Mouse (Mus musculus): ENCODE data around the gene Dnase1l3. TPM values are rescaled to one million over a fixed set of nuclear protein-coding genes. Genes with fewer than 3 reads are reported as not detected.

Gene Dnase1l3
- 0.38 and 0.61 TPM in 2 replicates for polyA plus RNA-seq (2012; rRNA removed)

GRCm38 (mm10) chr14:7994271-7994767 is at the start of gene Dnase1l3:
Gene Dnase1l3 (minus strand): TSS chr14:7994573.

GRCm38 (mm10) chr14:8002432-8003092 is 8.2 kb upstream of the Dnase1l3 start, which contains the start of gene Abhd6:
Gene Abhd6 (plus strand): TSS chr14:8002902.

GRCm38 (mm10) chr14:7957049-7957448 is 37.3 kb downstream of the Dnase1l3 start, which contains the start of gene Gm45521:
Gene Gm45521 (plus strand): TSS chr14:7957288.

Other genes starting within 250 kb of the Dnase1l3 start
- gene Gm26661, start 203.0 kb downstream of the Dnase1l3 start, polyA plus RNA-seq (2012; rRNA removed): not detected in 2 replicates
- 37.4 and 40.3 TPM in 2 replicates for gene Flnb, start 176.6 kb downstream of the Dnase1l3 start, polyA plus RNA-seq (2012; rRNA removed)
- not detected in 2 replicates for gene Gm45521, start 37.3 kb downstream of the Dnase1l3 start, polyA plus RNA-seq (2012; rRNA removed)
- gene Abhd6, start 8.3 kb upstream of the Dnase1l3 start, polyA plus RNA-seq (2012; rRNA removed): 18.9 and 23.0 TPM in 2 replicates
- 5.0 and 5.4 TPM in 2 replicates for gene Rpp14, start 85.8 kb upstream of the Dnase1l3 start, polyA plus RNA-seq (2012; rRNA removed)
- 27.3 and 42.1 TPM in 2 replicates for gene Pxk, start 103.6 kb upstream of the Dnase1l3 start, polyA plus RNA-seq (2012; rRNA removed)
- 38.7 and 39.3 TPM in 2 replicates for gene Pdhb, start 178.5 kb upstream of the Dnase1l3 start, polyA plus RNA-seq (2012; rRNA removed)
- 7.2 and 9.9 TPM in 2 replicates for gene Kctd6, start 219.6 kb upstream of the Dnase1l3 start, polyA plus RNA-seq (2012; rRNA removed)